Mouse (Mus musculus): ENCODE measurements around the gene Adamtsl3.

The Adamtsl3 gene

GRCm38 (mm10) chr7:82497064-82497463 lies 161.6 kb downstream of the Adamtsl3 start:
- no peak for DNase-seq (ENCODE audit: low read depth, low spot score)

GRCm38 (mm10) chr7:82501306-82501705 lies 165.8 kb downstream of the Adamtsl3 start:
- DNase-seq (ENCODE audit: low read depth, low spot score): no peak

GRCm38 (mm10) chr7:82502511-82502910 lies 167.0 kb downstream of the Adamtsl3 start:
- no peak for DNase-seq (ENCODE audit: low read depth, low spot score)

- DNase-seq (ENCODE audit: low read depth, low spot score): peak; percentile 55
Observed at GRCm38 (mm10) chr7:82504101-82504500, 168.6 kb downstream of the Adamtsl3 start.

GRCm38 (mm10) chr7:82530583-82530982 lies 195.1 kb downstream of the Adamtsl3 start:
- no peak for DNase-seq (ENCODE audit: low read depth, low spot score)

- no peak for DNase-seq (ENCODE audit: low read depth, low spot score)
Observed at GRCm38 (mm10) chr7:82531376-82531775, 195.9 kb downstream of the Adamtsl3 start.

GRCm38 (mm10) chr7:82533188-82533587 lies 197.7 kb downstream of the Adamtsl3 start:
- no peak for DNase-seq (ENCODE audit: low read depth, low spot score)

- peak; percentile 27 for DNase-seq (ENCODE audit: low read depth, low spot score)
Observed at GRCm38 (mm10) chr7:82533747-82534504, 198.4 kb downstream of the Adamtsl3 start.

GRCm38 (mm10) chr7:82544390-82544919 lies 209.0 kb downstream of the Adamtsl3 start:
- no peak for DNase-seq (ENCODE audit: low read depth, low spot score)

- no peak for DNase-seq (ENCODE audit: low read depth, low spot score)
Observed at GRCm38 (mm10) chr7:82552005-82552404, 216.5 kb downstream of the Adamtsl3 start.

GRCm38 (mm10) chr7:82555803-82556202 lies 220.3 kb downstream of the Adamtsl3 start:
- DNase-seq (ENCODE audit: low read depth, low spot score): no peak

GRCm38 (mm10) chr7:82556417-82556816 lies 220.9 kb downstream of the Adamtsl3 start:
- DNase-seq (ENCODE audit: low read depth, low spot score): no peak

- no peak for DNase-seq (ENCODE audit: low read depth, low spot score)
Observed at GRCm38 (mm10) chr7:82557111-82557510, 221.6 kb downstream of the Adamtsl3 start.

- no peak for DNase-seq (ENCODE audit: low read depth, low spot score)
Observed at GRCm38 (mm10) chr7:82566688-82567087, 231.2 kb downstream of the Adamtsl3 start.

- no peak for DNase-seq (ENCODE audit: low read depth, low spot score)
Observed at GRCm38 (mm10) chr7:82567811-82568210, 232.3 kb downstream of the Adamtsl3 start.

GRCm38 (mm10) chr7:82572981-82573380 lies 237.5 kb downstream of the Adamtsl3 start:
- no peak for DNase-seq (ENCODE audit: low read depth, low spot score)

- no peak for DNase-seq (ENCODE audit: low read depth, low spot score)
Observed at GRCm38 (mm10) chr7:82580007-82580406, 244.5 kb downstream of the Adamtsl3 start.

- DNase-seq (ENCODE audit: low read depth, low spot score): no peak
Observed at GRCm38 (mm10) chr7:82581802-82582201, 246.3 kb downstream of the Adamtsl3 start.

GRCm38 (mm10) chr7:82582534-82582933 lies 247.0 kb downstream of the Adamtsl3 start:
- no peak for DNase-seq (ENCODE audit: low read depth, low spot score)

- no peak for DNase-seq (ENCODE audit: low read depth, low spot score)
Observed at GRCm38 (mm10) chr7:82590931-82591330, 255.4 kb downstream of the Adamtsl3 start.

GRCm38 (mm10) chr7:82602008-82602407 lies 266.5 kb downstream of the Adamtsl3 start:
- DNase-seq (ENCODE audit: low read depth, low spot score): no peak

GRCm38 (mm10) chr7:82605425-82605824 lies 269.9 kb downstream of the Adamtsl3 start:
- no peak for DNase-seq (ENCODE audit: low read depth, low spot score)

GRCm38 (mm10) chr7:82609629-82610028 lies 274.1 kb downstream of the Adamtsl3 start:
- no peak for DNase-seq (ENCODE audit: low read depth, low spot score)
